Mouse (Mus musculus) forebrain, embryonic 16.5 days (tissue): ENCODE measurements around the gene Trp63. TPM values are rescaled to one million over a fixed set of nuclear protein-coding genes. Genes with fewer than 3 reads are reported as not detected.

Experiments used
- ATAC-seq: fragments of 200-750 bp; cut with Nextera tagmentation; 2 replicates; pipeline ENCODE4 v1.8.0; 2017; ENCODE audit warnings: mild to moderate bottlenecking, moderate library complexity
- H3K27ac ChIP-seq: fragments of 300-500 bp; sonication (generic); 2 replicates; pipeline ENCODE4 v1.5.1; 2014; ENCODE audit warnings: low read length, control low read depth
- H3K27me3 ChIP-seq: fragments of 300-500 bp; sonication (generic); replicated peaks from 2 replicates; pipeline ENCODE4 v1.6.1; 2014; ENCODE audit warnings: low read length; ENCODE audit not compliant: control insufficient read depth, insufficient read depth
- H3K36me3 ChIP-seq: fragments of 300-500 bp; sonication (generic); 2 replicates; pipeline ENCODE4 v1.6.1; 2014; ENCODE audit not compliant: control insufficient read depth, insufficient read depth
- H3K4me1 ChIP-seq: fragments of 300-500 bp; sonication (generic); replicated peaks from 2 replicates; pipeline ENCODE4 v1.6.1; 2014; ENCODE audit warnings: low read length; ENCODE audit not compliant: control insufficient read depth, insufficient read depth
- H3K4me2 ChIP-seq: fragments of 300-500 bp; sonication (generic); 2 replicates; pipeline ENCODE4 v1.6.1; 2014; ENCODE audit warnings: mild to moderate bottlenecking, low read length, control low read depth
- H3K4me3 ChIP-seq: fragments of 300-500 bp; sonication (generic); replicated peaks from 2 replicates; pipeline ENCODE4 v1.5.1; 2014; ENCODE audit warnings: mild to moderate bottlenecking, low read length, control low read depth
- H3K9ac ChIP-seq: fragments of 300-500 bp; sonication (generic); replicated peaks from 2 replicates; pipeline ENCODE4 v1.6.1; 2014; ENCODE audit warnings: low read depth, low read length, control low read depth
- H3K9me3 ChIP-seq: fragments of 300-500 bp; sonication (generic); 2 replicates; pipeline ENCODE4 v1.6.1; 2016; ENCODE audit warnings: low read length; ENCODE audit not compliant: control insufficient read depth
- WGBS: fragments of 180-500 bp; shearing (Covaris S2); extraction: QIAGEN DNeasy Blood & Tissue Kit; methylation state at CpG from one replicate; pipeline ENCODE4 v1.1.7; 2014; 5-methylcytosine and 5-hydroxymethylcytosine counted together
- polyA plus RNA-seq: library from polyadenylated mRNA; unstranded; fragments of >200 nt; fragmentation: Nextera tagmentation; extraction: Ambion mirVana; gene quantifications from 2 replicates; pipeline ENCODE4 v1.2.1, GENCODE M21; 2015

Trp63 gene
- polyA plus RNA-seq, 1 experiment from 2014 or later, result 0.10 TPM

DNA sequence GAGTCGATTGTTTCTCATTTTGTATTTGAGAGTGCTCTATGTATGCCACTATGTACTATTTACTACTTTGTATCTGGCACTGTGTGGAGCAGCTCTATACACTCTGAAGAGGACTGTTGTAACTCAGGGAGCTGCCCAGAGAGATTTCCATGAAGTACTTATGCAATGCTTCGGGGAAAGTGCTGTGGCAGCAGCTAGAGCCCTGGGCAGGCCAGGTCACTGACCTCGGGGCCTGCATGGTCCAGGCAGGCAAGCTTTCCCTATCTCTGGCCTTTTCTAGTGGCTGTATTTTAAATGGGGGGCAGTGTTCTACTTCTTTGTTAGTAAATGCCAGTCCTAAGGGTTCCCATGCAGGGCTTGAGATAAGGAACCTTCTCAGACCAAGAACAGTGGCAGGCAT, 121.4 kb downstream of the Trp63 start:
- H3K9ac ChIP-seq, result no peak overlapping the region
- H3K4me1 ChIP-seq, result no peaks in the 10 kb centered on the region
- no peaks in the 10 kb centered on the region for H3K27me3 ChIP-seq
- no peaks in the 10 kb centered on the region for H3K36me3 ChIP-seq
- no peak overlapping the region for H3K4me3 ChIP-seq
- WGBS, result 71% methylated on average over 3 of the region's 3 CpGs
- H3K27ac ChIP-seq, result no peak overlapping the region
- no peak for ATAC-seq
- no peaks in the 10 kb centered on the region for H3K9me3 ChIP-seq
- H3K4me2 ChIP-seq, result no peak overlapping the region

DNA sequence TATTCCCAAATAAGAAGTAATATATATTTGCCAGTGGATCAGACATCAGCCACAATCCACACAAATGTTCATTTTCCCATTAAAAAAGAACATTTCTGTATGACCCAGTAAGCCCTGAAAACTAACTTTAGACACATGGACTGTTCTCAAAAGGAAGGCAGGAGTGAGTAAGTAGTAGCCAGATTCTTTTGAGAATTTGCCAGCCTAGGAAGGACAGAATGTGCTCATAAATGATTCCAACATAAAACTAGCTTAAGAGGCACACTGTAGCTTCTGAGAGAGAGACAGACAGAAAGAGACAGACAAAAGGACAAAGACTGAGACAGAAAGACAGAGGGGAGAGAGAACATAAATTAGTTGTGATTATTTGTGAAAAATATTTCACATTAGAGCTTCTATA, 123.6 kb downstream of the Trp63 start:
- H3K9ac ChIP-seq, result no peak overlapping the region
- no peaks in the 10 kb centered on the region for H3K4me1 ChIP-seq
- no peaks in the 10 kb centered on the region for H3K27me3 ChIP-seq
- no peaks in the 10 kb centered on the region for H3K36me3 ChIP-seq
- no peak overlapping the region for H3K4me2 ChIP-seq
- no peak overlapping the region for H3K27ac ChIP-seq
- no peak for ATAC-seq
- H3K4me3 ChIP-seq, result no peak overlapping the region
- no peaks in the 10 kb centered on the region for H3K9me3 ChIP-seq

DNA sequence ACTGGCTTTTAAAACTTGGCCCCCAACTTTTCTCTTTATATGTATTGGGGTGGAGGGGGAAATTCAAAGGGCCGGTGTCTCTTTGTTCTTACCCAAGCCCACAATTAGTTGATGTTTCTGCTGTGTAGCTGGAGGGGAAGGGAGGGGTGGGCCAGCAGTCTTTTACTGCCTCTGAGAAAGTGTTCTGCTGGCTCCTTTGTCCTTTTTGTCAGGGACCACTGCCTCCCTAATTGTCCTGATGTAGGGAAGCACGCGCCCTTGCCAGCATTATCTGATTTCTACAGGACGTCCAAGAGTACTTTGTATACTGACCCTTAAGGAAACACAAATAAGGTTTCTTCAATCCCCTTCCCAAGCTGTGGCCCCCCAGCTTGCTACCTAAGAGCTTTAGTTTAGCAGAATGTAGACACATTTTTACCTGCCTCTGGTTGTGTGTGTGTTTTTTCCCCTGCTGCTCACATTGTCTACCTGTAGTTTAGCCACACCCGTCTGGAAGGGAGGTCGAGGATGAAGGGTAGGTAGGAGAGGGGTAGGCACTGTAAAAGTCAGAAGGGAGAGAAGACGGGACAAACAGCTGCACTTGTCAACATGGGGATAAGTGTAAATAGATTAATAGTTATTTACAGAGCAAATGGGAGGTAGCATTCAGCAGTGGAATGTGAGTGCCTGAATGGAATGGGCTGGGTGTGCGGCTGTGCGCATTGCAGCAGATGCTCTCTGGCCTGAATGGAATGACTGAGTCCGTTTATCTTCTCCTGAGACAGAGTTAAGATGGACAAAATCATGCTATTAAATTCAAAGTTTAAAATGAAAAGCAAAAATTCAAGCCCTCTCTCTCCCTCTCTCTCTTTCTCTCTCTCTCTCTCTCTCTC, 134.4 kb downstream of the Trp63 start:
- H3K27me3 ChIP-seq, result no peaks in the 10 kb centered on the region
- H3K9ac ChIP-seq, result no peak overlapping the region
- H3K27ac ChIP-seq, result no peak overlapping the region
- no peaks in the 10 kb centered on the region for H3K9me3 ChIP-seq
- H3K36me3 ChIP-seq, result no peaks in the 10 kb centered on the region
- H3K4me1 ChIP-seq, result no peaks in the 10 kb centered on the region
- no peak overlapping the region for H3K4me3 ChIP-seq
- WGBS, result 10% methylated on average over 10 of the region's 10 CpGs
- no peak for ATAC-seq
- H3K4me2 ChIP-seq, result no peak overlapping the region

DNA sequence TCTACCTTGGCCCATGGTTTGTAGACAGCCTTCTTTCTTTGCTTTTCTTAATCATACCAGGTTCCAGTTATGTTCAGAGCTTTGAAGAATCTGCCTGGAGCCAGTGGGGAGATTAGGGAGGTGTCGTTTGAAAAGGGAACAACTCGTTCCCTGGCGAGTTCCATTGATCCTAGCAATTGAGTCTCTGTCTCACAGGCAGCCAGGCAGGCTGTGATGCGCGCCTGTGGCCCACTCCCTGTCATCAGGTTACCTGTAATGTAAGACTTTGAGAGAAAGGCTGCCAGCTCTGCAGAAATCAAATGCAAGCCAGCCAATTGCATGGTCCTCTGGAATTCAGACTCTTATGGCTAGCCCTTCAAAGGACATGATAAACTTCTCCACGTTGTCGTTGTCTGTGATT, 142.5 kb downstream of the Trp63 start:
- Histone ChIP-seq H3K4me3 (no peak overlapping the region), H3K4me2 (no peak overlapping the region), H3K36me3 (no peaks in the 10 kb centered on the region), H3K27ac (no peak overlapping the region), H3K4me1 (no peaks in the 10 kb centered on the region), H3K9me3 (no peaks in the 10 kb centered on the region), H3K9ac (no peak overlapping the region), H3K27me3 (no peaks in the 10 kb centered on the region)
- no peak for ATAC-seq
- 64% methylated on average over 7 of the region's 7 CpGs for WGBS

DNA sequence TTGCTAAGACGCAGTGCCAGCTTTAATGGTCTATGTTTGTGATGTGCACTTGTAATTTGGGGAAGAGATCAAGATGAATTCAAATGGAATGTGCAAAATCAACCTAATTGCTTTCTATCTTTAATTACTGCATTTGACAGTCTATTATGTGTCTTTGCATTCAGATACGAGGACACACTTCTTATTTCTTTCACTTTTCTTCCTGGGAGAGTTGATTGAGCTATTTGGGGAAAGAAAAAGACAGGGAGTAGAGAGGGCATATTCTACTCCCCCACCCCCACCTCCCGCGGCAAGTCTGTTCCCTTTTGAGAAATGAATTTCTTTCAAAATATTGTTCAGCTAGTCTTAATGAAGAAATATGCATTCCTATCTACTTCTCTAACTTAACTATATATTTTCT, 149.0 kb downstream of the Trp63 start:
- 48% methylated on average over 4 of the region's 4 CpGs for WGBS
- H3K9me3 ChIP-seq, result no peaks in the 10 kb centered on the region
- no peaks in the 10 kb centered on the region for H3K27me3 ChIP-seq
- no peak overlapping the region for H3K4me3 ChIP-seq
- no peak overlapping the region for H3K4me2 ChIP-seq
- peak; percentile 55; the same call in 1 of the 2 replicates for ATAC-seq
- no peak overlapping the region for H3K27ac ChIP-seq
- no peak overlapping the region for H3K9ac ChIP-seq
- H3K36me3 ChIP-seq, result no peaks in the 10 kb centered on the region
- no peaks in the 10 kb centered on the region; the same call in 1 of the 2 replicates for H3K4me1 ChIP-seq

DNA sequence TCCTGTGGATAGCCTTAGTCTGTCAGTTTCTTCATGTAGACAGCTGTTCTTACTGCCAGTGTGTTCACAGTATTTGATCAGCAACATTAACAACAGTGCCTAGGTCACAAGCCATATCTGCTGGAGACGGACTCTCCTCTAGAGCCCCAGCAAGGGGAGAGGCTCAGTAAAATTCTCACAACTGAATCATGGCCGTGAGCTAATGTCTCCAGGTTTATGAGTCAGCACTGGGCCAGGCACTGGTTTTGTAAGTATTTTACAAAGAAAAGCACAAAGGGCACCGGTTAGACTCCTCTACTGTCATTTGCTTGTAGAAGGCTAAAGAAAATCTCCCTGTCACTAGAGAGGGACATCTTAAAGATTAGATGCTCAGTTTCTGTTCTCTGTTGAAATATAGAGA, 151.7 kb downstream of the Trp63 start:
- Histone ChIP-seq H3K36me3 (no peaks in the 10 kb centered on the region), H3K9me3 (no peaks in the 10 kb centered on the region), H3K4me2 (no peak overlapping the region), H3K27ac (no peak overlapping the region), H3K4me1 (no peaks in the 10 kb centered on the region; the same call in 1 of the 2 replicates), H3K4me3 (no peak overlapping the region), H3K9ac (no peak overlapping the region), H3K27me3 (no peaks in the 10 kb centered on the region)
- WGBS, result 83% methylated on average over 3 of the region's 3 CpGs
- ATAC-seq, result no peak

DNA sequence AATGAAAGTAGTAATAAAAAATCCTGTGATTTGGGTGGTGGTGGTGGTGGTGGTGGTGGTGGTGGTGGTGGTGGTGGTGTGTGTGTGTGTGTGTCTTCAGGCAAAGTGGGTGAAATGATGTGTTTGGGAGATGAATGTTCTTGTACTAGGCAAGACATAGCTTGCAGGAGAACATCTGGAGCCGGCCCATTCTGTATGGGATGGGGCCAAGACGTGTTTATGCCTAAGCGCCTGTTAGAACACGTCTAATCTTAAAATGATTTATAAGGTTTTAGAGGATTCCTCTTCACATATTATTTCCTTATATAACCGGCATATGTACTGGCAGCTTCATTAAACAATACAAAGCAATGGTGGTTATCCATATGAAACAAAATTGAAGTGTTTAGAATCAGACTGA, 152.2 kb downstream of the Trp63 start:
- H3K27me3 ChIP-seq, result no peaks in the 10 kb centered on the region
- H3K36me3 ChIP-seq, result no peaks in the 10 kb centered on the region
- H3K4me3 ChIP-seq, result no peak overlapping the region
- H3K27ac ChIP-seq, result no peak overlapping the region
- no peaks in the 10 kb centered on the region for H3K9me3 ChIP-seq
- no peak overlapping the region for H3K9ac ChIP-seq
- H3K4me2 ChIP-seq, result no peak overlapping the region
- ATAC-seq, result no peak
- no peaks in the 10 kb centered on the region; the same call in 1 of the 2 replicates for H3K4me1 ChIP-seq
- 94% methylated on average over 5 of the region's 5 CpGs for WGBS

GRCm38 (mm10) chr16:25842996-25843395, 159.4 kb downstream of the Trp63 start:
- H3K27ac ChIP-seq, result no peak overlapping the region
- H3K4me1 ChIP-seq, result no peaks in the 10 kb centered on the region
- no peak overlapping the region for H3K4me3 ChIP-seq
- H3K36me3 ChIP-seq, result no peaks in the 10 kb centered on the region
- 82% methylated on average over 6 of the region's 6 CpGs for WGBS
- H3K27me3 ChIP-seq, result no peaks in the 10 kb centered on the region
- no peak overlapping the region for H3K9ac ChIP-seq
- H3K9me3 ChIP-seq, result no peaks in the 10 kb centered on the region
- ATAC-seq, result no peak
- no peak overlapping the region for H3K4me2 ChIP-seq

DNA sequence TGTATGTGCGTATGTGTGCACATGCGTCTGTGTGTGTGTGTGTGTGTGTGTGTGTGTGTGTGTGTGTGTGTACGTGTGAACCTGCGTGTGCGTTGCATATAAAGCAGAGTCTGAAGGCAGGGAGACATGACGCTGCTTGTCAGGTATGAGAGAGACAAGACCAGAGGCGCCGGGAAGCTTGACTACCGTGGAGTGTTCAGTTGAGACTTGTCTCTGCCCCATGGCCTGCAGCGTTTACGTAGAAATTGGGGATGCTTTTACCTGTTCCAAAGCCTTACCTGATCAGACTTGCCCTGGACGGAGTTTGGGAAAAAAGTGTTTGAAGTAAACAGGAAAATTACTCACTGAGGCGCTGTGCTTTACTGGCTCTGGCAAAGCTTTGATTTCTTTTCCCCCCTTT, 160.1 kb downstream of the Trp63 start:
- H3K36me3 ChIP-seq, result no peaks in the 10 kb centered on the region
- H3K9me3 ChIP-seq, result no peaks in the 10 kb centered on the region
- no peaks in the 10 kb centered on the region for H3K4me1 ChIP-seq
- H3K27me3 ChIP-seq, result no peaks in the 10 kb centered on the region
- ATAC-seq, result no peak
- no peak overlapping the region for H3K4me2 ChIP-seq
- no peak overlapping the region for H3K9ac ChIP-seq
- no peak overlapping the region for H3K27ac ChIP-seq
- no peak overlapping the region for H3K4me3 ChIP-seq
- WGBS, result 93% methylated on average over 13 of the region's 13 CpGs
